Mouse (Mus musculus): ENCODE results near the gene Fbxo17. TPM values are rescaled to one million over a fixed set of nuclear protein-coding genes. Genes with fewer than 3 reads are reported as not detected.

Fbxo17 gene
- polyA plus RNA-seq, 1 experiment from 2014 or later = 6.1 TPM

DNA sequence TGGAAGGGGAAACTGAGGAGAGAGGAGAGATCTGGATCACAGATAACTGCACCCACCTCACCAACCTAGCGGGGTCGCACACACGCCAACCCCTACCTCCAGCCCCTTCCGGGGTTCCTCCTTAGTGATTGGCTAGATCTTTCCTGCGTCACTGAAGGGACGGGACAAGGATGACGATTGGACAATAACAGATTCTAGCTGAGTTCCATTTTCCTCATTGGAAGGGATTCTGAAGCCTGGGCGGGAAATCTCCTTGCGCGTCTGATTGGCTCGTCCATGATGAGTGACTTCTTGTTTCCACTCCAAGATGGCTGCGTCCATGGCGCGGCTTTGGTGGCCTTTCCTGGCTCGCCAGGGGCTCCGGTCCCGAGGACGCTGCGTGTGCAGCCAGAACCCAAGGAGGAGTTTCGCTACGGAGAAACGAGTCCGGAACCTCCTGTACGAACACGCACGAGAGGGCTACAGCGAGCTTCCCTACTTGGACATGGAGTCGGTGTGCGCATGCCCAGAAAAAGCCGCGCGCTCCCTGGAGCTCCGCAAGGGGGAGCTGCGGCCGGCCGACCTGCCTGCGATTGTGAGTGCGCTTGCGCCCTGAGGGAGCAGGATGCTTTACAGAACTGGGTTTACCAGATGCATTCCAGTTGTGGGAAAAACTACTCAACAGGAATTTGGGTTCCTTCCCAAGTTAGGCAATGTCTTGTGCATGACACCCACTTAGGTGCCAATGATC is 25.3 kb downstream of the Fbxo17 start, which contains the start of the genes Mrps12 and Sars2:
Gene Mrps12 (minus strand): TSS at position 112 of the 730 bp plus-strand sequence.
Gene Sars2 (plus strand): TSS at position 284 of the 730 bp plus-strand sequence.
- Histone ChIP-seq H3K36me3 (ENCODE audit: control insufficient read depth, insufficient read depth, low read length) (peaks cover 4% of the 10 kb centered on the region; the same call in 1 of the 2 replicates), H3K4me3 (ENCODE audit: low read length) (peak within 1 kb of the TSS; percentile 53), H3K4me1 (ENCODE audit: control insufficient read depth, insufficient read depth, low read length) (peaks cover 2% of the 10 kb centered on the region; the same call in 1 of the 2 replicates), H3K27ac (ENCODE audit: low read length) (peak within 1 kb of the TSS; percentile 76), H3K4me2 (ENCODE audit: low read depth, low read length) (peak within 1 kb of the TSS; percentile 67), H3K9ac (ENCODE audit: low read depth, low read length) (peak within 1 kb of the TSS; percentile 80), H3K9me3 (ENCODE audit: control insufficient read depth, low read length) (no peaks in the 10 kb centered on the region), H3K27me3 (replicated peaks; ENCODE audit: control insufficient read depth, insufficient read depth, low read length) (no peaks in the 10 kb centered on the region)
- ATAC-seq = peak; percentile 99
- under 1% methylated on average over 39 of the region's 39 CpGs for WGBS

DNA sequence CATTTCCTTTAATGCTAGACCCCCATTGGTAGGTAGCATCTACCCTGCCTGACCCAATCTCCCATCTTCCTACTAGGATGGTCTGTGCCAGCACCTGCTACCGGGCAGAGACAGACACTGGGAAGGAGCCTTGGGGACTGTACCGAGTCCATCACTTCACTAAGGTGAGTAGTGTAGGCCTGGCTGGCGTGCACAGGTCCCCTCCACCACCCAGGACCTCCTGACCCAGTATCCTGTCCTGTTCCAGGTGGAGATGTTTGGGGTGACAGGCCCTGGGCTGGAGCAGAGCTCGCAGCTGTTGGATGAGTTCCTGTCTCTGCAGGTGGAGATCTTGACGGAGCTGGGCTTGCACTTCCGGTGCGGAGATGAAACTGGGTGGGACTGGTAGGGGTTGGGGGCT is 33.3 kb downstream of the Fbxo17 start:
- Histone ChIP-seq H3K9ac (ENCODE audit: low read depth, low read length) (no peak overlapping the region), H3K4me1 (ENCODE audit: control insufficient read depth, insufficient read depth, low read length) (no peaks in the 10 kb centered on the region), H3K27ac (ENCODE audit: low read length) (no peak overlapping the region), H3K27me3 (replicated peaks; ENCODE audit: control insufficient read depth, insufficient read depth, low read length) (no peaks in the 10 kb centered on the region), H3K4me2 (ENCODE audit: low read depth, low read length) (no peak overlapping the region), H3K9me3 (ENCODE audit: control insufficient read depth, low read length) (no peaks in the 10 kb centered on the region), H3K36me3 (ENCODE audit: control insufficient read depth, insufficient read depth, low read length) (no peaks in the 10 kb centered on the region), H3K4me3 (ENCODE audit: low read length) (no peak overlapping the region)
- ATAC-seq = no peak
- 90% methylated on average over 7 of the region's 7 CpGs for WGBS

DNA sequence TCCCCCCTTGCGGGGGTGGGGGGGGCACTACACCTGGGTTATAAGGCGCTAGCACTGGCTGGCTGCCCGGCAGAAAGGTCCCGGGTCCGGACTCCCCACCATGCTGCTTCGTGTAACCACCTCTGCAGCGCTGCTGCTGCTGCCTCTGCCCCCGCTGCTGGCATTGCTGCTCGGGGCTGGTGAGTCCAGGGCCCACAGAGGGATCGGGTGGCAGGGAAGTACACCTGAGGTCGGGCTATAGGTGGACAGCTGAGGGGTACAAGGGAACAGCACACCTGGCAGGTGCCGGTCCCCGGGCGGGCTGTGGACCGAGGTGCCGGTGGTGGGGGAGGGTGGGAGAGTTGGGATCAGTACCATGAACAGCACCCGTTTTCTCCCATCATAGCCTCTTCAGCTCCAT is 39.5 kb downstream of the Fbxo17 start, which contains the start of gene Ccer2:
Gene Ccer2 (plus strand): TSS at position 96 of the 400 bp plus-strand sequence.
- peaks cover 17% of the 10 kb centered on the region for H3K36me3 ChIP-seq (ENCODE audit: control insufficient read depth, insufficient read depth, low read length)
- peaks cover 3% of the 10 kb centered on the region; the same call in 1 of the 2 replicates for H3K4me1 ChIP-seq (ENCODE audit: control insufficient read depth, insufficient read depth, low read length)
- H3K27ac ChIP-seq (ENCODE audit: low read length) = no peak within 1 kb of the TSS
- no peak for ATAC-seq
- 2% methylated on average over 17 of the region's 17 CpGs for WGBS
- H3K9ac ChIP-seq (ENCODE audit: low read depth, low read length) = no peak within 1 kb of the TSS
- no peak within 1 kb of the TSS for H3K4me3 ChIP-seq (ENCODE audit: low read length)
- H3K4me2 ChIP-seq (ENCODE audit: low read depth, low read length) = 0 out of 2 replicates have a peak within 1 kb of the TSS, but pooled peaks have one; percentile 12
- H3K9me3 ChIP-seq (ENCODE audit: control insufficient read depth, low read length) = no peaks in the 10 kb centered on the region
- H3K27me3 ChIP-seq (replicated peaks; ENCODE audit: control insufficient read depth, insufficient read depth, low read length) = peaks cover 7% of the 10 kb centered on the region

GRCm38 (mm10) chr7:28758623-28759022 is 42.0 kb downstream of the Fbxo17 start:
- Histone ChIP-seq H3K36me3 (ENCODE audit: control insufficient read depth, insufficient read depth, low read length) (peaks cover 21% of the 10 kb centered on the region), H3K27ac (ENCODE audit: low read length) (no peak overlapping the region), H3K27me3 (replicated peaks; ENCODE audit: control insufficient read depth, insufficient read depth, low read length) (peaks cover 7% of the 10 kb centered on the region), H3K4me1 (ENCODE audit: control insufficient read depth, insufficient read depth, low read length) (peaks cover 3% of the 10 kb centered on the region; the same call in 1 of the 2 replicates), H3K9ac (ENCODE audit: low read depth, low read length) (no peak overlapping the region), H3K9me3 (ENCODE audit: control insufficient read depth, low read length) (no peaks in the 10 kb centered on the region), H3K4me2 (ENCODE audit: low read depth, low read length) (no peak overlapping the region), H3K4me3 (ENCODE audit: low read length) (no peak overlapping the region)
- ATAC-seq = no peak
- WGBS = 85% methylated on average over 13 of the region's 13 CpGs

GRCm38 (mm10) chr7:28761907-28762306 is 45.3 kb downstream of the Fbxo17 start:
- WGBS = 87% methylated on average over 9 of the region's 9 CpGs
- H3K27me3 ChIP-seq (replicated peaks; ENCODE audit: control insufficient read depth, insufficient read depth, low read length) = no peaks in the 10 kb centered on the region
- H3K4me3 ChIP-seq (ENCODE audit: low read length) = no peak overlapping the region
- no peak overlapping the region for H3K27ac ChIP-seq (ENCODE audit: low read length)
- H3K9ac ChIP-seq (ENCODE audit: low read depth, low read length) = no peak overlapping the region
- no peaks in the 10 kb centered on the region for H3K9me3 ChIP-seq (ENCODE audit: control insufficient read depth, low read length)
- no peak overlapping the region for H3K4me2 ChIP-seq (ENCODE audit: low read depth, low read length)
- H3K4me1 ChIP-seq (ENCODE audit: control insufficient read depth, insufficient read depth, low read length) = peaks cover 10% of the 10 kb centered on the region
- ATAC-seq = no peak
- H3K36me3 ChIP-seq (ENCODE audit: control insufficient read depth, insufficient read depth, low read length) = peaks cover 21% of the 10 kb centered on the region

- Histone ChIP-seq H3K27me3 (replicated peaks; ENCODE audit: control insufficient read depth, insufficient read depth, low read length) (no peaks in the 10 kb centered on the region), H3K4me3 (ENCODE audit: low read length) (peak overlapping the region; percentile 93; the same call in 1 of the 2 replicates), H3K9me3 (ENCODE audit: control insufficient read depth, low read length) (no peaks in the 10 kb centered on the region), H3K27ac (ENCODE audit: low read length) (no peak overlapping the region), H3K4me1 (ENCODE audit: control insufficient read depth, insufficient read depth, low read length) (peaks cover 17% of the 10 kb centered on the region), H3K9ac (ENCODE audit: low read depth, low read length) (peak overlapping the region; percentile 74), H3K4me2 (ENCODE audit: low read depth, low read length) (peak overlapping the region; percentile 58), H3K36me3 (ENCODE audit: control insufficient read depth, insufficient read depth, low read length) (peaks cover 12% of the 10 kb centered on the region; the same call in 1 of the 2 replicates)
- no peak for ATAC-seq
- WGBS = 78% methylated on average over 6 of the region's 6 CpGs
These were observed 48.6 kb downstream of the Fbxo17 start for GRCm38 (mm10) chr7:28765211-28765610.

GRCm38 (mm10) chr7:28766173-28766879 is 49.7 kb downstream of the Fbxo17 start, which contains the start of gene Sirt2:
TSS of gene Sirt2 (plus strand) at chr7:28766735.
- Histone ChIP-seq H3K9me3 (ENCODE audit: control insufficient read depth, low read length) (no peaks in the 10 kb centered on the region), H3K27me3 (replicated peaks; ENCODE audit: control insufficient read depth, insufficient read depth, low read length) (no peaks in the 10 kb centered on the region), H3K36me3 (ENCODE audit: control insufficient read depth, insufficient read depth, low read length) (peaks cover 2% of the 10 kb centered on the region; the same call in 1 of the 2 replicates), H3K4me2 (ENCODE audit: low read depth, low read length) (peak within 1 kb of the TSS; percentile 67), H3K4me3 (ENCODE audit: low read length) (peak within 1 kb of the TSS; percentile 93), H3K4me1 (ENCODE audit: control insufficient read depth, insufficient read depth, low read length) (peaks cover 17% of the 10 kb centered on the region), H3K9ac (ENCODE audit: low read depth, low read length) (peak within 1 kb of the TSS; percentile 80), H3K27ac (ENCODE audit: low read length) (no peak within 1 kb of the TSS)
- WGBS = under 1% methylated on average over 45 of the region's 45 CpGs
- peak; percentile 99 for ATAC-seq

DNA sequence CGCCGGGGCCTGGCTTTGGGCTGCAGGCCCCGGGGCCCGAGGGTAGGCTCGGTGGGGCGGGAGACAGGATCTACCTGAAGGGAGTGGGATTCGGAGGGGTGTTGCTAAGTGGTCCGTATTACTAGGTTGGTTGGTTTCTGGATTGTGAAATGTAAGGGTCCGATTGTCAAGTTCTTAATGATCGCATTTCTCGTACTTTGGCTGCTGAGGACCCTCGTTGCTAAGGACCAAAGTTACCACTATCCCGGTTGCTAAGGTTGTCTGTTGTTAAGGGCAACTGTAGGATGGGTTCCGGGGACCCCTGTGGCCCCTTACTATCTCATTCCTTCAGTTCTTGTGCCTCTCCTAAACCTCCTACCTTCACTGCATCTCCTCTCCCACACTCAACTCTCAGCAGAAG is 50.3 kb downstream of the Fbxo17 start:
- H3K27me3 ChIP-seq (replicated peaks; ENCODE audit: control insufficient read depth, insufficient read depth, low read length) = no peaks in the 10 kb centered on the region
- peak overlapping the region; percentile 67 for H3K4me2 ChIP-seq (ENCODE audit: low read depth, low read length)
- no peaks in the 10 kb centered on the region for H3K9me3 ChIP-seq (ENCODE audit: control insufficient read depth, low read length)
- H3K4me3 ChIP-seq (ENCODE audit: low read length) = peak overlapping the region; percentile 93
- 0 out of 2 replicates have a peak, but pooled peaks have one; percentile 2 for ATAC-seq
- H3K4me1 ChIP-seq (ENCODE audit: control insufficient read depth, insufficient read depth, low read length) = peaks cover 17% of the 10 kb centered on the region
- no peaks in the 10 kb centered on the region for H3K36me3 ChIP-seq (ENCODE audit: control insufficient read depth, insufficient read depth, low read length)
- H3K9ac ChIP-seq (ENCODE audit: low read depth, low read length) = peak overlapping the region; percentile 80
- no peak overlapping the region for H3K27ac ChIP-seq (ENCODE audit: low read length)
- WGBS = 4% methylated on average over 14 of the region's 14 CpGs

DNA sequence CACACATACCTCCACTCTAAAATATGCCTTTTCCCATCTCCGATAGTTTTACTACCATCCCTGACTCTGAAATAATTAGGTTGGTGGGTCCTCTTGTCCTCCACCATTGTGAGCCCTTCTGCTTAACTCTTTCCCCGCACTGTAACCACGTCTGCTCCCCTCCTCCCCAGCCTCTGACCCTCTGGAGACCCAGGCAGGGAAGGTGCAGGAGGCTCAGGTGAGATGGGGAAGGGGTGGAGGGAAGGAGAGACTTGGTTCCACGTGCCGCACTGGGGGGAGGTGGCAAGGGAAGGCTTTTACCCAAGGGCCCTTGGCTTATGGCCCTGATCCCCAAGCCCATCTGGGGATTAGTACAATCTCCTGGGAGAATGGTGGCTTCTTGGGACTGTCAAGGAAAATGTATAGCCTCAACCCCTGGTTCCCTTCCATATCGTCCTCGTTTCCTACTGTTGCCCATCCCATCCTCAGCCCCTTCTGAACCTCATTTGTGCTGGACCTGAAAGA is 50.9 kb downstream of the Fbxo17 start, which contains the start of gene Nfkbib:
Gene Nfkbib (minus strand): TSS at position 51 of the 504 bp plus-strand sequence.
- H3K27ac ChIP-seq (ENCODE audit: low read length) = no peak within 1 kb of the TSS
- H3K4me1 ChIP-seq (ENCODE audit: control insufficient read depth, insufficient read depth, low read length) = peaks cover 17% of the 10 kb centered on the region
- no peaks in the 10 kb centered on the region for H3K36me3 ChIP-seq (ENCODE audit: control insufficient read depth, insufficient read depth, low read length)
- H3K9ac ChIP-seq (ENCODE audit: low read depth, low read length) = peak within 1 kb of the TSS; percentile 80
- WGBS = 63% methylated on average over 7 of the region's 7 CpGs
- peak within 1 kb of the TSS; percentile 93 for H3K4me3 ChIP-seq (ENCODE audit: low read length)
- ATAC-seq = no peak
- H3K9me3 ChIP-seq (ENCODE audit: control insufficient read depth, low read length) = no peaks in the 10 kb centered on the region
- H3K27me3 ChIP-seq (replicated peaks; ENCODE audit: control insufficient read depth, insufficient read depth, low read length) = no peaks in the 10 kb centered on the region
- H3K4me2 ChIP-seq (ENCODE audit: low read depth, low read length) = peak within 1 kb of the TSS; percentile 67

All from intestine, embryonic 16.5 days (tissue).